Mouse (Mus musculus) layer of hippocampus, adult 8-10 months (tissue): ENCODE results near the gene Lamb3. TPM values are rescaled to one million over a fixed set of nuclear protein-coding genes. Genes with fewer than 3 reads are reported as not detected.
"Not testable (repeated sequence)": the region's sequence is repeated elsewhere in the genome, so short reads cannot be mapped to it uniquely, and the experiment has no call there.

Experiments
- DNase-seq, 2 experiments: peaks; one replicate each; pipeline ENCODE4 v3.0.0; 2022; ENCODE audit warnings: low spot score in 2 of 2
- total RNA-seq, 4 experiments: library from RNA; stranded (reverse); gene quantifications; 2 replicates each; pipeline ENCODE4 v1.2.4; 2022

Gene Lamb3
- total RNA-seq, 4 experiments from 2014 or later = 0.70 to 2.4 (median 1.5) TPM

- no peak for DNase-seq
Measured at GRCm38 (mm10) chr1:193242863-193243262, 35.4 kb downstream of the Lamb3 start.

- DNase-seq = no peak
Measured at GRCm38 (mm10) chr1:193243571-193244193, 36.2 kb downstream of the Lamb3 start.

GRCm38 (mm10) chr1:193244235-193244634, 36.7 kb downstream of the Lamb3 start:
- no peak for DNase-seq

- no peak for DNase-seq
Measured at GRCm38 (mm10) chr1:193250026-193250425, 42.5 kb downstream of the Lamb3 start.

GRCm38 (mm10) chr1:193251386-193251785, 43.9 kb downstream of the Lamb3 start:
- DNase-seq = no peak

- no peak for DNase-seq
Measured at GRCm38 (mm10) chr1:193252616-193253015, 45.1 kb downstream of the Lamb3 start.

GRCm38 (mm10) chr1:193253895-193254294, 46.4 kb downstream of the Lamb3 start:
- DNase-seq = not testable (repeated sequence)

- no peak for DNase-seq
Measured at GRCm38 (mm10) chr1:193255032-193255431, 47.5 kb downstream of the Lamb3 start.

- DNase-seq = peak in 1 of 2 experiments; percentile 83
Measured at GRCm38 (mm10) chr1:193255488-193256288, 48.2 kb downstream of the Lamb3 start.

- no peak for DNase-seq
Measured at GRCm38 (mm10) chr1:193256289-193256577, 48.7 kb downstream of the Lamb3 start.

- DNase-seq = peak in 1 of 2 experiments; percentile 33
Measured at GRCm38 (mm10) chr1:193256621-193257098, 49.2 kb downstream of the Lamb3 start.

GRCm38 (mm10) chr1:193259559-193259958, 52.1 kb downstream of the Lamb3 start:
- DNase-seq = no peak

- no peak for DNase-seq
Measured at GRCm38 (mm10) chr1:193261897-193262548, 54.5 kb downstream of the Lamb3 start.

GRCm38 (mm10) chr1:193263026-193263907, 55.8 kb downstream of the Lamb3 start:
- DNase-seq = no peak

- DNase-seq = no peak
Measured at GRCm38 (mm10) chr1:193263955-193264598, 56.6 kb downstream of the Lamb3 start, which contains the start of gene Hsd11b1. TSS of gene Hsd11b1 (minus strand) at chr1:193264075.

- DNase-seq = no peak
Measured at GRCm38 (mm10) chr1:193265734-193266133, 58.2 kb downstream of the Lamb3 start.

- DNase-seq = no peak
Measured at GRCm38 (mm10) chr1:193270965-193271763, 63.7 kb downstream of the Lamb3 start.

- peak in 1 of 2 experiments; percentile 30 for DNase-seq
Measured at GRCm38 (mm10) chr1:193272137-193272915, 64.8 kb downstream of the Lamb3 start.
